Mouse (Mus musculus): ENCODE results near the gene Usp31.

Usp31 gene

DNA sequence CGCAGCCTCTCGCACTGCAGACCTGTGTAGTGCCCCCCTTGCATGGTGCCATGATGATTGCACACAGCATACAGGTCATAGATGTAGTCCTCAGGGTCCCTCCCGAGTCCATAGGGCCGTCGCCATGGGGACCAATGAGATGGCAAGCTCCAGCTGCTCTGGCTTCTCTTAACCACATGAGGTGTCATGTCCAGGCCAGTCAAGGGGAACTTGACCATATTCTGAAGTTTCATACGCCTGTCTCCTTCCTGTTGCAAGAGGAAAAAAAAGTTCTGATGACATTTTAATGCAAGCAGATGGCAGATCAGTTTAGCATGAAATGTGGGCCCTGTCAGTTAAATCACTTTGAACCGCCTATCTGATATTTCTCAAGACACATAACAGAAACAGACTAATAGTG is 48.2 kb downstream of the Usp31 start:
- no peak for DNase-seq (ENCODE audit: low spot score)

DNA sequence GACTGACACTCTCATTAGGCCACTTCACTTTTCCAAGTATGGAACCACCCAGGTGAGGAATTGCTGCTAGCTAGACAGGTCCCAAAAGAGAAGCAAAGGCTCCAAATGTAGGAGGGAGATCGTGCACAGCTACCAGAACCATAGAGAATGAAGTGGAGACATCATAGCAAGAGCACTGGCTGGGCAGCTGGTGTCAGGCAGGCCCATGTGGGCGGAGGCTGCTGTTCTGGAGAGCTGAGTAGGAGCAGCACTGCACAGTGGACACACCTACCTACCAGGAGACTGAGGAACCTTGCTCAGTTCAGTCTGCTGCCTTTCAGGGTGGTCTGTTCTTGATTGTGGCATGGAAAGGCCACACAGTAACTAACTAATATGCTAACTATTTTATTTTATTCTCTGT is 52.4 kb downstream of the Usp31 start:
- DNase-seq (ENCODE audit: low spot score), result no peak

DNA sequence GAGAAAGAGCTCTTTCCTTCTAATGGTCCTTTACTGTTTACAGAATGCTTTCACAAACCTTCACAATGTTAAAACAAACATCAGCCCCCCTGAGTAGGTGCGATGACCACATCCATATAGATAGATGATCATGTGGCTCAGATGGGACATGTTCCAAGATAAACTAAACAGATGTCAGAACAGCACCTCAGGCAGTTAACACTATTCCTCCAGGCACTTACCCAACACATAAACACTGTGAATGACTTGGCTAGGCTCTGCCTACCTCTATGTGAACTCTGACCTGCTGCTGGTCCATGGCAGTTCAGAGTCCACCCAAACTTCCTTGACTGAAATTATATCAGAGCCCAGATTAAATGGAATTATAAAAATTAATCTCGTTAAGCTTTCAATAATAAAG is 54.4 kb downstream of the Usp31 start:
- no peak for DNase-seq (ENCODE audit: low spot score)

DNA sequence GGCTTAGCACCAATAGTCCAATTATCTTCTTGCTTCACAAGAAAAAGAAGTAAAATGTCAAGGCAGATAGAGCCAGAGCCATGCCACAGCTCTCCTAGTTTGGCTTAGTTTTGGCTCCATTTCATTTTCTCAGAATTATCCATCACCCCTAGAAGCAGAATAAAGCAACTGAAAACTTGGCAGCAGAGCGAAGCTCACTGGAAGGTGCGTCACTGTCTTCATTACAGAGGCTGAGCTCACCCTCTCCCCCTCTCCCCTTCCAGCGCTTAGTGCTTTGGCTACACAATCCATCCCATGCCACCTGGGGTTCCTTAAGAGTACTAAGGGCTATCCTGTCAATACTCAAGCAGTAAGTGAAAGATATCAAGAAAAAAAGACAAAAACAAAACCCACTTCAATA is 56.3 kb downstream of the Usp31 start:
- DNase-seq (ENCODE audit: low spot score), result no peak

DNA sequence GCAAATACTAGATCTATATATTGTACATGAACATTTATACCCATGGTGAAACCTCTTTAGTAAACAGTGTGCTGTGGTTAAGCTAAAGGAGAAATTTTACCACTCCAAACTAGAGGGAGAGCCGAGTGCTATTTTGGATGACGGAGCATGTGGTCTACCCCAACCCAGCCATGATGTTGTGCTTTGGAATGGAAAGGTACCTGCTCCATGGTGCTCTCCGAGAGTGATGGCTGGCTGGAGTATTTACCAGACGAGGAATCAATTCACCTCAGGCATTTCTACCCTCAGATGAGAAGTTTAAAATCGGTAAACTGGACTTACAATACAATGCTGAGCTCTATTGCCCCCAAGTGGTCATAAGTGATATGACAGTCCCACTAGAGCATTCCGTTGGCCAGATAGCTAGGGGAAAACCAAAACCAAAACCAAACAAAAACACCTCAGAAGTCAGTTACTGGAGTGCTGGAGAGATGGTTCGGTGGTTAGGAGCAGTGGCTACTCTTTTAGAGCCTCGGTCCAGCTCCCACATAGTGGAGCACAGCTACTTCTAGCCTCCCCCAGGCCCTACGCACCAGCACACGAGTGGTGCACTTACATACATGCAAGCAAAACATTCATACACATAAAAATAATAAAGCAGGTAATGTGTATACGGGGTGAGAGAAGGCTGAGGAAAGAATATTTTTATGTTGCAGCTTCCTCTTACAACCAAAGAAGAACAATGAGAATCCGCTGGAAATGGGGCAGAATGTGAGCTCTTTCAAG is 65.9 kb downstream of the Usp31 start:
- DNase-seq (ENCODE audit: low spot score), result peak; percentile 55

DNA sequence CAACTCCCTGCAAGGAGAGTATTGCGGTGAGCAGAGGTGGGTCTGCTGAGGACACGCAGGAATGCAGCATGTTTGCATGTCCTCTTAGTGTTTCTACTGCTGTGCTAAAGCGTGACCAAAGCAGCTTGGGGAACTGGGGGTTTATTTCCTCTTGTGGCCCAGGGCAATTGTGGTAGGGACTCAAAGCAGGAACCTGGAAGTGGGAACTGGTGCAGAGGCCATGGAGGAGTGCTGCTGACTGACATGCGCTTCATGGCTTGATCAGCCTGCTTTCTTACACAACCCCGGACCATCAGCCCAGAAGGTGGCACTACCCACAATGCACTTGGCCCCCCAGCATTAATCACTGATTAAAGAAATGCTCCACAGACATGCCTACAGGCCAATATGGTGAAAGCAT is 70.3 kb downstream of the Usp31 start:
- DNase-seq (ENCODE audit: low spot score), result no peak

DNA sequence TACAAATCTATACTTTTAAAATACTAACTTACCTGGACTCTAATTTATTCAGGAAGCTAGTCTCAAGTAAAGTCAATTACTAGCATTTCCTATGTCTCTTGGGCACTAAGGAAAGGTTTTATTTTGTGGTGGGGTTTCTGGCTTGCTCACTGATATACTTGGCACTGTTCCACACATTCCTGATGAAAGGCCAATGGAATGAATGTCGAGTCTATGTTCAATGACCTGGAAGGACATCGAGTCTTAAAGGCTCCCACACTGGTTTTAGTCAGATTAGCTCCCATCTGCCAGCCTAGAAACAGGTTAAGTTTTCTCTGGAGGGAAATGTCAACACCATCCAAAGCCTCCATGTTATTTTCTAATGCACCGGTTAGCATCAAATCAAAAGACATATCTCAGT is 72.8 kb downstream of the Usp31 start:
- DNase-seq (ENCODE audit: low spot score), result no peak

DNA sequence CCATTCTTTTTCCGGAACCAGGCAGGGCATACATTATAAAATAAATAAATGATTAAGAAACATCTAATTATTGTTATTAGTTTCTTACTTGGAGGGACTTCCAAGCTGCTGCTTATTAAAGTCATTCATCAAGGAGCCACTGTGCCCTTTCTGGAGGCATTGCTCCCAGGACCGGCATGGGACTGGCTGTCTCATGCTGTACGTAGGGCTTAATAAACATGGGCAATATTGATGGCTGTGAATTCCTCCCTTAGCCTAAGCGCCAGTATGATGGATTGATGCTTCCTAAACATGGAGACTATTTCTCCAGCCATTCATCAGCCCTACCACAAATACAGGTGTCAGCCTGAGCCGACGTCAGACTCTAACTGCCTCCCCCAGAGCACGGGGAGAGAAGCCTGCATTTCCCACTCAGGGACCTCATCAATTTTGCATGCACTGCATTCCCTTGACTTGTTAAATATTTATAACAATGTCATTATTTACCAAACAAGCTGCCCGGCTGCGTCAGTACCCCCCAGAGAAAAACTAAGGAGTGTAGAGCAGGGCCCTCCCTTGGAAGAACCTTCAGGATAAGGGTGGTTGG is 84.1 kb downstream of the Usp31 start:
- no peak for DNase-seq (ENCODE audit: low spot score)

DNA sequence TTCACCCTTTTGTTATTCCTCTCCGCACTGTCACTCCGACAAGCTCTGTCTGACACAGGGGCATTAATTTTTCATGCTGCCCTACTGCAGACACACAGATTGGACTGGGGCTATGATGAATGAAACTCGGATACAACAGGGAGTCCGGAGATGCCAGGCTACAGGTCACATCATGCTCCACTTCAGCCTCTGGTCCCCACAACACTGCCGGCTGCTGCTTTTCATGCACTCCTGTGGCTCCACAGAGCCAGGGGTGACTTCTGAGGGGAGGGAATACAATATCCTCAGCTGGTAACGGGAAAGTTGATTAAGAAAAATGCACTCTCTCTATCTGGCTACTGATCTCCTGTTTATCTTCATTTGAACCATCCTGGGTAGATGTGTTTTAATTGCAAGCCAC is 84.6 kb downstream of the Usp31 start:
- DNase-seq (ENCODE audit: low spot score), result no peak

DNA sequence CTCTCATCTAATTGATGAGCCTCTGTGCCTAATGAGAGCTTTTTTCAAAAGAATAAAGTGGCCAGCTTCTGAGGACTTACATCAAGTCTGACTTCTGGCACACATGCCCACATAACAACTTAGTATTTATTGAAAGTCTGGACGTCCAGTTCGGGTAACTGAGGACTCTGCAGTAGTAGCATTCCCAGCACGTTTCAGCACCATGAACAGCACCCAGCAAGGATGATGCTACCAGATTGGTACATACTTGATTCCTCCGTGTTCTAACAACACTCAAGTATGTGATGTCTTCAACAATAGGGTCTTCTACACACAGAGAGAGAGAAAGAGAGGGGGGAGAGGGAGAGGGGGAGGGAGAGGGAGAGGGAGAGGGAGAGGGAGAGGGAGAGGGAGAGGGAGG is 105.4 kb downstream of the Usp31 start:
- no peak for DNase-seq (ENCODE audit: low spot score)

DNA sequence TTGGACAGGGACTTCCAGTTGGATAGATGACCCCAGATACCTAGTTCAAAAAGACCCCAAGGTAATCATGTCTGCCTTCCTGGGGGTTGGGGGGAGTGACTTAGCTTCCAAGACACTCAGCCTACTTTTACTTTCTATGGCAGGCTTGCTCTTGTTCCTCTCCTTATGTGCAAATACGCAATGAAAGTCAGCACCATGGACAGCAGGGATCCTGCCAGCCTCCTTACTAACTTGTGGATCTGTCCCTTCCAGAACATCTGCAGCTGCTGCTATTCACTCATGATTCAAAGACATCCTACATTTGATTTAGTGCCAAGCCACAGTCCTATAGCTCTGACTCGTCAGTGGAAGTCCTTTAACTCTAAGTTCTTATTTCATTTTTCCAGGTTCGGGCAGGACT is 110.7 kb downstream of the Usp31 start:
- DNase-seq (ENCODE audit: low spot score), result no peak

DNA sequence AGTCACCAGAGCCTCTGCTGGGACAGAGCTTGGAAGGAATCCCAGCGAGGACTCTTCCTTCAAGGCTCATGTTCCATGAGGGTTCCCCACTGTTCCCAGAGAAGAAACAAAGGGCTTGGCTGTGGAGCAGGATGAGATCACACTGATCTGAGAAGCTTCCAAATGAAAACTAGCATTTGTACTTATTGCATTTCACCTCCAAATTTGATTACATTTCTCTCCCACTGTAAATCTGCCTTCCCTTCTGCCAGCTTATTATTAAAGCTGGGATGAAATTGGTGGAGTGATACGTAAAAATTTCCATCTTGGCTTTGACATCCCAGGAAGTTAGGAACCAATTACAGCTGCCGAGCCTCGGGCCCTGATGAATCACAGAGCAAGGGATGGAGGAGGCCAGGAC is 111.6 kb downstream of the Usp31 start:
- peak; percentile 58 for DNase-seq (ENCODE audit: low spot score)

DNA sequence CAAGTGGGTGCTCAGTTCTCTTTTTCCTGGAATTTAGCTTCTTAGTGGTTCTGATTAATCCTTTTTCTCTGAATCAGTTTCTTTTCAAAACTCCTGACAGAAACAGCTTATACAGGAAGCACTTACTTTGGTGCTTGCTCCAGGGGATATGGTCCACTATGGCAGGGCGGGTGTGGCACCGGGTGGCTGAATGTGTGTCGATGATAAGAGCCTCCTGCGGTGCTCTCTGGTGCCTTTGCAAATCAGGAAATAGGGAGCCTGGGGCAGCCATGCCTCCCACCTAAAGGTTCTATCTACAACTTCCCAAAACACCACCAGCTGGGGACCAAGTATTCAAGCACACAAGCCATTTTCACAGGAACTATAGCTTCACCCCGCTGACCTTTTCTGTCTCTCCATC is 112.0 kb downstream of the Usp31 start:
- DNase-seq (ENCODE audit: low spot score), result no peak

DNA sequence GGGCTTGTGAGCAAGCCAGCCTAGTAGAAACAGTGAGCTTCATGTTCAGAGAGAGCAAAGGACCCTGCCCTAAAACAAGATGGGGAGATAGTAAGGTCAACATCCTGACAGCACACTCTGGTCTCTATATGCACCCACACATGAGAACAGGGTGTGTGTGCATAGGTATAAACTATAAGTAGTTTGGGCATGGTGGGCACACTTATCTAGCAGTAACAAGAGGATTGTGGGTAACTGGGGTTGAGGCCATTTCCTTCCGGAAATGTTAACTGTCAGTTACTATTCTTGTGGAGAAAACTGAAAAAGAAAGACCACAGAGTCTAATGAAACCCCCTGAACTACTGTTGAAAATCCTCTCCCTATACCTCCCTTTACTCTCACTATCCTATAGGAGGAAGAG is 112.4 kb downstream of the Usp31 start:
- no peak for DNase-seq (ENCODE audit: low spot score)
